Mouse (Mus musculus) MEL (cell line): ENCODE measurements around the gene Kdm5a. TPM values are rescaled to one million over a fixed set of nuclear protein-coding genes. Genes with fewer than 3 reads are reported as not detected.

Source experiments
- DNase-seq: peaks from one replicate; pipeline ENCODE4 v3.0.0; 2011; ENCODE audit warnings: low read depth, low spot score
- H3K27ac ChIP-seq: 2 replicates; pipeline ENCODE4 v1.5.1; 2012; ENCODE audit warnings: low read depth, mild to moderate bottlenecking, control low read depth, low read length, moderate library complexity; ENCODE audit not compliant: control insufficient read depth
- H3K27me3 ChIP-seq, 2 experiments: fragments of 150-350 bp in 1 of 2; sonication (generic) in 1 of 2; 2 replicates each; pipeline ENCODE4 v1.6.1; 2012; ENCODE audit warnings: low read length in 2 of 2, mild to moderate bottlenecking in 2 of 2, improper control_type of control experiment in 1 of 2, moderate library complexity in 1 of 2; ENCODE audit not compliant: insufficient read depth in 2 of 2, control insufficient read depth in 1 of 2
- H3K36me3 ChIP-seq, 2 experiments: 2 replicates each; pipeline ENCODE4 v1.6.1; 2012 to 2014; ENCODE audit warnings: low read length in 2 of 2, improper control_type of control experiment in 1 of 2, inconsistent platforms in 1 of 2, mild to moderate bottlenecking in 1 of 2; ENCODE audit not compliant: insufficient read depth in 2 of 2, control insufficient read depth in 1 of 2
- H3K4me1 ChIP-seq, 2 experiments: fragments of 150-350 bp in 1 of 2; sonication (generic) in 1 of 2; 2 replicates each; pipeline ENCODE4 v1.6.1; 2012; ENCODE audit warnings: low read length in 2 of 2, improper control_type of control experiment in 1 of 2, mild to moderate bottlenecking in 1 of 2; ENCODE audit not compliant: insufficient read depth in 2 of 2, control insufficient read depth in 1 of 2
- H3K4me3 ChIP-seq, 2 experiments: fragments of 150-350 bp in 1 of 2; sonication (generic) in 1 of 2; 2 replicates each; pipeline ENCODE4 v1.5.1; 2012; ENCODE audit warnings: low read depth in 2 of 2, low read length in 2 of 2, mild to moderate bottlenecking in 2 of 2, moderate library complexity in 2 of 2, control low read depth in 1 of 2, improper control_type of control experiment in 1 of 2; ENCODE audit not compliant: control insufficient read depth in 1 of 2, insufficient read depth in 1 of 2
- H3K79me2 ChIP-seq: 2 replicates; pipeline ENCODE4 v1.6.1; 2012; ENCODE audit warnings: mild to moderate bottlenecking, low read length, moderate library complexity; ENCODE audit not compliant: control insufficient read depth, poor library complexity, insufficient read depth
- H3K9ac ChIP-seq: 2 replicates; pipeline ENCODE4 v1.6.1; 2012; ENCODE audit warnings: low read depth, mild to moderate bottlenecking, control low read depth, low read length, moderate library complexity; ENCODE audit not compliant: control insufficient read depth, poor library complexity, severe bottlenecking
- H3K9me3 ChIP-seq: fragments of 150-350 bp; sonication (generic); replicated peaks from 2 replicates; pipeline ENCODE4 v1.6.1; 2012; ENCODE audit warnings: mild to moderate bottlenecking, low read length, improper control_type of control experiment, moderate library complexity; ENCODE audit not compliant: insufficient read depth
- BHLHE40 ChIP-seq: IDR thresholded peaks from 2 replicates; pipeline ENCODE4 v1.6.1; 2012; ENCODE audit warnings: low read depth, mild to moderate bottlenecking, inconsistent platforms, low read length, improper control_type of control experiment, borderline replicate concordance
- CHD2 ChIP-seq: IDR thresholded peaks from 2 replicates; pipeline ENCODE4 v1.6.1; 2011; ENCODE audit warnings: low read length, improper control_type of control experiment
- E2F4 ChIP-seq: IDR thresholded peaks from 2 replicates; pipeline ENCODE4 v1.6.1; 2011; ENCODE audit warnings: low read depth, low read length, improper control_type of control experiment, borderline replicate concordance
- EP300 ChIP-seq, 2 experiments: IDR thresholded peaks; 2 replicates each; pipeline ENCODE4 v1.6.1; 2011; ENCODE audit warnings: improper control_type of control experiment in 2 of 2, low read length in 2 of 2, low read depth in 1 of 2, mild to moderate bottlenecking in 1 of 2
- GABPA ChIP-seq: IDR thresholded peaks from 2 replicates; pipeline ENCODE4 v1.6.1; 2012; ENCODE audit warnings: low read depth, mild to moderate bottlenecking, inconsistent platforms, low read length, improper control_type of control experiment, moderate library complexity
- HCFC1 ChIP-seq: IDR thresholded peaks from 2 replicates; pipeline ENCODE4 v1.6.1; 2012; ENCODE audit warnings: low read depth, mild to moderate bottlenecking, inconsistent platforms, low read length, improper control_type of control experiment, moderate library complexity
- JUND ChIP-seq: IDR thresholded peaks from 2 replicates; pipeline ENCODE4 v1.6.1; 2011; ENCODE audit warnings: low read depth, mild to moderate bottlenecking, improper control_type of control experiment, low read length
- MAFK ChIP-seq: IDR thresholded peaks from 2 replicates; pipeline ENCODE4 v1.6.1; 2011; ENCODE audit warnings: low read depth, mild to moderate bottlenecking, low read length, improper control_type of control experiment, borderline replicate concordance
- MAX ChIP-seq: IDR thresholded peaks from 2 replicates; pipeline ENCODE4 v1.6.1; 2011; ENCODE audit warnings: low read length, improper control_type of control experiment
- MAZ ChIP-seq: IDR thresholded peaks from 2 replicates; pipeline ENCODE4 v1.6.1; 2012; ENCODE audit warnings: low read depth, mild to moderate bottlenecking, inconsistent platforms, low read length, improper control_type of control experiment
- MEF2A ChIP-seq: IDR thresholded peaks from 2 replicates; pipeline ENCODE4 v1.6.1; 2014; ENCODE audit warnings: low read depth, mild to moderate bottlenecking, inconsistent platforms, low read length, improper control_type of control experiment; ENCODE audit not compliant: poor library complexity, insufficient replicate concordance, severe bottlenecking; ENCODE audit errors: extremely low read depth
- MXI1 ChIP-seq: IDR thresholded peaks from 2 replicates; pipeline ENCODE4 v1.6.1; 2011; ENCODE audit warnings: mild to moderate bottlenecking, low read depth, low read length, improper control_type of control experiment
- MYB ChIP-seq: IDR thresholded peaks from 2 replicates; pipeline ENCODE4 v1.6.1; 2011; ENCODE audit warnings: mild to moderate bottlenecking, low read depth, low read length, improper control_type of control experiment
- NELFE ChIP-seq: IDR thresholded peaks from 2 replicates; pipeline ENCODE4 v1.6.1; 2011; ENCODE audit warnings: low read depth, low read length, improper control_type of control experiment
- NRF1 ChIP-seq: IDR thresholded peaks from 2 replicates; pipeline ENCODE4 v1.6.1; 2014; ENCODE audit warnings: low read depth, mild to moderate bottlenecking, inconsistent platforms, low read length, improper control_type of control experiment, moderate library complexity; ENCODE audit not compliant: poor library complexity, insufficient read depth, severe bottlenecking
- POLR2AphosphoS2 ChIP-seq: IDR thresholded peaks from 2 replicates; pipeline ENCODE4 v1.6.1; 2011; ENCODE audit warnings: low read length, improper control_type of control experiment
- POLR2AphosphoS5 ChIP-seq: IDR thresholded peaks from 2 replicates; pipeline ENCODE4 v1.6.1; 2012; ENCODE audit warnings: low read depth, borderline replicate concordance, mild to moderate bottlenecking, inconsistent platforms, low read length, moderate library complexity, mixed read lengths
- RAD21 ChIP-seq: IDR thresholded peaks from 2 replicates; pipeline ENCODE4 v1.6.1; 2011; ENCODE audit warnings: mild to moderate bottlenecking, low read depth, low read length, improper control_type of control experiment
- RCOR1 ChIP-seq: IDR thresholded peaks from 2 replicates; pipeline ENCODE4 v1.6.1; 2012; ENCODE audit warnings: low read depth, mild to moderate bottlenecking, inconsistent platforms, low read length, improper control_type of control experiment
- SIN3A ChIP-seq: IDR thresholded peaks from 2 replicates; pipeline ENCODE4 v1.6.1; 2012; ENCODE audit warnings: low read length, improper control_type of control experiment, inconsistent platforms
- TAL1 ChIP-seq: IDR thresholded peaks from 2 replicates; pipeline ENCODE4 v1.6.1; 2012; ENCODE audit warnings: mild to moderate bottlenecking, inconsistent platforms, low read length, moderate library complexity, mixed read lengths
- TBP ChIP-seq: IDR thresholded peaks from 2 replicates; pipeline ENCODE4 v1.8.0; 2011; ENCODE audit warnings: low read depth, low read length, improper control_type of control experiment
- TCF12 ChIP-seq: IDR thresholded peaks from 2 replicates; pipeline ENCODE4 v1.6.1; 2014; ENCODE audit warnings: low read depth, mild to moderate bottlenecking, inconsistent platforms, low read length, improper control_type of control experiment, moderate library complexity
- UBTF ChIP-seq: IDR thresholded peaks from 2 replicates; pipeline ENCODE4 v1.6.1; 2012; ENCODE audit warnings: low read depth, mild to moderate bottlenecking, inconsistent platforms, low read length, improper control_type of control experiment, moderate library complexity, borderline replicate concordance; ENCODE audit not compliant: insufficient read depth
- USF1 ChIP-seq: IDR thresholded peaks from 2 replicates; pipeline ENCODE4 v1.6.1; 2014; ENCODE audit warnings: low read depth, mild to moderate bottlenecking, inconsistent platforms, low read length, improper control_type of control experiment, moderate library complexity
- ZC3H11A ChIP-seq: IDR thresholded peaks from 2 replicates; pipeline ENCODE4 v1.6.1; 2012; ENCODE audit warnings: low read depth, mild to moderate bottlenecking, inconsistent platforms, low read length, improper control_type of control experiment
- ZNF384 ChIP-seq: IDR thresholded peaks from 2 replicates; pipeline ENCODE4 v1.6.1; 2012; ENCODE audit warnings: low read depth, mild to moderate bottlenecking, inconsistent platforms, low read length, improper control_type of control experiment
- polyA plus RNA-seq, 2 experiments: library from polyadenylated mRNA; stranded (reverse) in 1 of 2; unstranded in 1 of 2; fragments of >175 nt in 1 of 2; fragments of >200 nt in 1 of 2; gene quantifications; 2 replicates each; pipeline versions ENCODE4 v1.2.1 to v1.2.4; 2012; ENCODE audit warnings: low replicate concordance in 2 of 2, low read depth in 1 of 2; ENCODE audit not compliant: insufficient read length in 2 of 2, insufficient read depth in 1 of 2, missing spikeins in 1 of 2
- total RNA-seq: library from RNA; depleted of rRNA; stranded (reverse); fragments of 300-350 nt; gene quantifications from 2 replicates; pipeline ENCODE4 v1.2.3, GENCODE M21; 2012

The Kdm5a gene
- total and polyA plus RNA-seq, 3 experiments: 45.7 to 303 (median 121) TPM

DNA sequence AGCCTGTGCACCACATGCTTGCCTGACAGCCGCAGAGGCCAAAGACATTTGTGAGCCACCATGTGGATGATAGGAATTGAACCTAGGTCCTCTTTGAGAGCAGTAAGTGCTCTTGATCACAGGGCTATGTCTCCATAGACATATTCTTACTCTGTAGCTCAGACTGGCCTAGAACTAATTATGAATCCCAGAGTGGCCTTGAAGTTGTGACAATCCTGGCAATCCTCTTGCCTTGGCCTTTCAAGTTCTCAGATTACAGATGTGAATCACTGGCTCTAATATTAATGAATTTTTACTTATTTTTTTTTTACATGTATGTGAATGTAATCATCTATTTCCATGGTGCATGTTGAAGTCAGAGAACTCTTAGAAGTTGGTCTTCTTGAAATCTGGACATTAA lies 40.0 kb downstream of the Kdm5a start:
- TF ChIP-seq POLR2AphosphoS2: no peak
- TF ChIP-seq ZC3H11A: no peak
- no peak for TF ChIP-seq TCF12
- no peak for TF ChIP-seq MAX
- TF ChIP-seq RAD21: no peak
- no peak for TF ChIP-seq MAZ
- TF ChIP-seq NRF1: no peak
- Histone ChIP-seq H3K27me3 (no peaks in the 10 kb centered on the region), H3K9me3 (no peaks in the 10 kb centered on the region), H3K9ac (no peak overlapping the region), H3K27ac (no peak overlapping the region), H3K4me3 (no peak overlapping the region), H3K79me2 (no peaks in the 10 kb centered on the region), H3K4me1 (no peaks in the 10 kb centered on the region), H3K36me3 (peaks cover 0 to 57% of the 10 kb centered on the region in 2 experiments; a peak in 2 of 4 replicates)
- no peak for DNase-seq

DNA sequence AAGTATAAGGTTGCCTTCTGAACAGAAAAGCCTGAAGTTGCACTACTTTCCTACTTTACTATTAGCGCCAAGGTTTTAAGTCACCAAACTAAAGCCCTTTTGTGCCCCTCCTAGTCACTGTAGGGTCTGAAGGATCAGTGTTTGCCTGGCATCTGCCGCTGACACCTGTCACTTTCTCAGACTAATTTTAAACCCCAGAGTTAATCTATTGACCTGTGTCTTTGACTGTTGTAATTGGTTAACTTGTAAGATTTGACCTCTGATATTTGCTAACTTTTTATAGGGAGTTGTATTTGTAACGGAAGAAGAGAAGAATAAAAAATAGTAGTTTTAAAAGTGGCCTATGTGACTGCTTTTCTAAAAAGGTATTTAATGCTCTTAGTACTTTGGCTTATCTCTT lies 74.2 kb downstream of the Kdm5a start:
- no peak for TF ChIP-seq MYB
- TF ChIP-seq TAL1: no peak
- TF ChIP-seq E2F4: no peak
- no peak overlapping the region for H3K4me3 ChIP-seq
- no peak for DNase-seq
- no peaks in the 10 kb centered on the region for H3K9me3 ChIP-seq
- H3K27me3 ChIP-seq: no peaks in the 10 kb centered on the region
- no peak overlapping the region for H3K9ac ChIP-seq
- no peaks in the 10 kb centered on the region for H3K4me1 ChIP-seq
- H3K79me2 ChIP-seq: no peaks in the 10 kb centered on the region
- no peak overlapping the region for H3K27ac ChIP-seq
- H3K36me3 ChIP-seq: peaks cover 0 to 30% of the 10 kb centered on the region in 2 experiments; a peak in 3 of 4 replicates

- Histone ChIP-seq H3K4me1 (no peaks in the 10 kb centered on the region), H3K27me3 (no peaks in the 10 kb centered on the region), H3K36me3 (peaks cover 0 to 18% of the 10 kb centered on the region in 2 experiments; a peak in 3 of 4 replicates), H3K79me2 (no peaks in the 10 kb centered on the region), H3K9me3 (no peaks in the 10 kb centered on the region), H3K4me3 (no peak overlapping the region), H3K27ac (no peak overlapping the region), H3K9ac (no peak overlapping the region)
- TF ChIP-seq TBP: no peak
- TF ChIP-seq EP300 (IDR thresholded peaks at IDR 0.05; ENCODE audit: low read depth in 1 of 2, low read length in 2 of 2): no peak
- TF ChIP-seq UBTF: no peak
- TF ChIP-seq POLR2AphosphoS2: no peak
- TF ChIP-seq CHD2: no peak
- TF ChIP-seq MXI1: no peak
- TF ChIP-seq POLR2AphosphoS5: no peak
- TF ChIP-seq RCOR1: no peak
- TF ChIP-seq USF1: no peak
- no peak for TF ChIP-seq MAFK
- no peak for TF ChIP-seq BHLHE40
- TF ChIP-seq SIN3A: no peak
- TF ChIP-seq JUND: no peak
- no peak for TF ChIP-seq HCFC1
- TF ChIP-seq NELFE: no peak
- no peak for TF ChIP-seq MAZ
- TF ChIP-seq ZC3H11A: no peak
- no peak for TF ChIP-seq ZNF384
- TF ChIP-seq MEF2A: no peak
- no peak for TF ChIP-seq GABPA
- DNase-seq: no peak
These were observed 78.3 kb downstream of the Kdm5a start for GRCm38 (mm10) chr6:120442171-120442749.
